Mouse (Mus musculus) heart, embryonic 13.5 days (tissue): ENCODE results near the gene Gtf2a2. TPM values are rescaled to one million over a fixed set of nuclear protein-coding genes. Genes with fewer than 3 reads are reported as not detected.

ENCODE experiments used
- ATAC-seq: fragments of 200-750 bp; cut with Nextera tagmentation; 2 replicates; pipeline ENCODE4 v1.8.0; 2017; ENCODE audit warnings: moderate TSS enrichment; ENCODE audit not compliant: insufficient number of reproducible peaks, low FRiP score, low TSS enrichment; ENCODE audit errors: extremely low read depth
- H3K27ac ChIP-seq: fragments of 300-500 bp; sonication (generic); replicated peaks from 2 replicates; pipeline ENCODE4 v1.5.1; 2015; ENCODE audit warnings: moderate library complexity, mild to moderate bottlenecking, inconsistent platforms
- H3K27me3 ChIP-seq: fragments of 300-500 bp; sonication (generic); replicated peaks from 2 replicates; pipeline ENCODE4 v1.6.1; 2015; ENCODE audit warnings: mild to moderate bottlenecking, inconsistent platforms
- H3K36me3 ChIP-seq: fragments of 300-500 bp; sonication (generic); 2 replicates; pipeline ENCODE4 v1.6.1; 2015; ENCODE audit warnings: mild to moderate bottlenecking, inconsistent platforms
- H3K4me1 ChIP-seq: fragments of 300-500 bp; sonication (generic); 2 replicates; pipeline ENCODE4 v1.6.1; 2015; ENCODE audit warnings: inconsistent platforms
- H3K4me2 ChIP-seq: fragments of 300-500 bp; sonication (generic); 2 replicates; pipeline ENCODE4 v1.6.1; 2015; ENCODE audit warnings: inconsistent platforms, mild to moderate bottlenecking, moderate library complexity
- H3K4me3 ChIP-seq: fragments of 300-500 bp; sonication (generic); 2 replicates; pipeline ENCODE4 v1.5.1; 2015; ENCODE audit warnings: moderate library complexity, mild to moderate bottlenecking, inconsistent platforms
- H3K9ac ChIP-seq: fragments of 300-500 bp; sonication (generic); 2 replicates; pipeline ENCODE4 v1.6.1; 2015; ENCODE audit warnings: inconsistent platforms, mild to moderate bottlenecking, moderate library complexity
- H3K9me3 ChIP-seq: fragments of 300-500 bp; sonication (generic); 2 replicates; pipeline ENCODE4 v1.6.1; 2016; ENCODE audit warnings: inconsistent platforms
- WGBS: fragments of 180-500 bp; shearing (Covaris S2); methylation state at CpG from one replicate; pipeline ENCODE4 v1.1.7; 2015; ENCODE audit warnings: mixed read lengths; 5-methylcytosine and 5-hydroxymethylcytosine counted together
- polyA plus RNA-seq: library from polyadenylated mRNA; unstranded; fragments of >200 nt; fragmentation: Nextera tagmentation; extraction: Ambion mirVana; gene quantifications from 2 replicates; pipeline ENCODE4 v1.2.1, GENCODE M21; 2015

Gtf2a2 gene
- polyA plus RNA-seq, result 150 and 170 TPM in 2 replicates

- ATAC-seq, result peak; percentile 96
- H3K4me1 ChIP-seq, result peaks cover 22% of the 10 kb centered on the region
- WGBS, result under 1% methylated on average over 57 of the region's 57 CpGs
- peak within 1 kb of the TSS; percentile 92 for H3K9ac ChIP-seq
- peak within 1 kb of the TSS; percentile 83 for H3K4me2 ChIP-seq
- H3K9me3 ChIP-seq, result no peaks in the 10 kb centered on the region
- H3K27me3 ChIP-seq, result no peaks in the 10 kb centered on the region
- H3K4me3 ChIP-seq, result peak within 1 kb of the TSS; percentile 83
- peaks cover 42% of the 10 kb centered on the region for H3K36me3 ChIP-seq
- peak within 1 kb of the TSS; percentile 92 for H3K27ac ChIP-seq
These were observed at the start of gene Gtf2a2 for GRCm38 (mm10) chr9:70012408-70012901. Gene Gtf2a2 (plus strand): TSS chr9:70012550.

GRCm38 (mm10) chr9:69964370-69964769 lies 48.0 kb upstream of the Gtf2a2 start:
- Histone ChIP-seq H3K9me3 (peaks cover 5% of the 10 kb centered on the region; the same call in 1 of the 2 replicates), H3K27me3 (no peaks in the 10 kb centered on the region), H3K36me3 (no peaks in the 10 kb centered on the region), H3K4me2 (no peak overlapping the region), H3K4me3 (no peak overlapping the region), H3K9ac (no peak overlapping the region), H3K27ac (0 out of 2 replicates have a peak overlapping the region, but pooled peaks have one; percentile 24), H3K4me1 (peaks cover 9% of the 10 kb centered on the region; the same call in 1 of the 2 replicates)
- WGBS, result 41% methylated on average over 3 of the region's 3 CpGs
- no peak for ATAC-seq

- no peak overlapping the region for H3K4me3 ChIP-seq
- H3K4me2 ChIP-seq, result no peak overlapping the region
- H3K27ac ChIP-seq, result no peak overlapping the region
- peaks cover 13% of the 10 kb centered on the region for H3K4me1 ChIP-seq
- ATAC-seq, result no peak
- H3K27me3 ChIP-seq, result no peaks in the 10 kb centered on the region
- no peak overlapping the region for H3K9ac ChIP-seq
- no peaks in the 10 kb centered on the region for H3K36me3 ChIP-seq
- WGBS, result 68% methylated on average over 1 of the region's 1 CpGs
- no peaks in the 10 kb centered on the region for H3K9me3 ChIP-seq
These were observed 26.8 kb upstream of the Gtf2a2 start for GRCm38 (mm10) chr9:69985526-69985925.

DNA sequence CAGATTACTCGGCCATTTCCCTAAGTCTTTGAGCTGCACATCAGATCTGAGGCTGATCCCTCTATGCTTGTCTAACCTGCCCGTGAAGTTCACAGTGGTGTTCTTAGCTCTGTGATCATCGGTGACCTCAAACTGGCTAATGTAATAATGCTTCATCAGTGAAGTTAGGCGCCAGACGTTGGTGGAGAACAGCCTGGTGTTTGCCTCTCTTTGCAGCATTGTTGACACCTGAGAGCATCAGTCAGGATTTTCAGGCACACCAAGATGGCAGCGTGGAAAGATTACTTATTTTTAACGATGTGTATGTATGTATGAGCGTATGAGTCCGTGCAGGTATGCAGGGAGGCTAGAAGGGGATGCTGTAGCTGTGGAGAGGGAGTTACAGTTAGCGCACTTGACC lies 26.3 kb upstream of the Gtf2a2 start:
- Histone ChIP-seq H3K9me3 (no peaks in the 10 kb centered on the region), H3K27ac (no peak overlapping the region), H3K4me2 (no peak overlapping the region), H3K27me3 (no peaks in the 10 kb centered on the region), H3K4me1 (peaks cover 18% of the 10 kb centered on the region), H3K36me3 (no peaks in the 10 kb centered on the region), H3K4me3 (no peak overlapping the region), H3K9ac (no peak overlapping the region)
- 77% methylated on average over 10 of the region's 10 CpGs for WGBS
- no peak for ATAC-seq

- H3K4me2 ChIP-seq, result no peak overlapping the region
- no peaks in the 10 kb centered on the region for H3K36me3 ChIP-seq
- no peak overlapping the region for H3K27ac ChIP-seq
- H3K4me1 ChIP-seq, result peaks cover 23% of the 10 kb centered on the region
- 73% methylated on average over 5 of the region's 5 CpGs for WGBS
- no peaks in the 10 kb centered on the region for H3K27me3 ChIP-seq
- H3K9ac ChIP-seq, result no peak overlapping the region
- no peak overlapping the region for H3K4me3 ChIP-seq
- H3K9me3 ChIP-seq, result no peaks in the 10 kb centered on the region
- no peak for ATAC-seq
These were observed 25.8 kb upstream of the Gtf2a2 start for GRCm38 (mm10) chr9:69986571-69986970.

DNA sequence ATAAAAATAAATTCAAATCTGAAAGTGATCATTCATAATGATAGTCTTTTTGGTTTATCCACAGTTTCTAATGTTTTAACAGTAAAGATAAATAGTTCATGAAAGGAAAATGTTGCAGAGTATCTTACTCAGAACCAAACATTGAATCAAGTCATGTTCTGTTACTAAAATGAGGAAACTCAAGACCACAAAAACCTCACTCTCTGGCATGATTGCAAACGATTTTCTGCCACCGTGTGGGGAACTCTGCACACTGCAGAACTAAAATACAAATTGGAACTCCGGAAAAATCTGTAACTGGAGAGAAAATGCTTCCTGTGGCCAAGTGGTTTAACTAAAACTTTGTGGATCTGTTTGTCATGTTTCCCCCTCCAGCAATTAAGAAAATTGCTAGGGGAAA lies 24.8 kb upstream of the Gtf2a2 start:
- 0% methylated on average over 3 of the region's 3 CpGs for WGBS
- Histone ChIP-seq H3K9me3 (no peaks in the 10 kb centered on the region), H3K4me2 (no peak overlapping the region)

DNA sequence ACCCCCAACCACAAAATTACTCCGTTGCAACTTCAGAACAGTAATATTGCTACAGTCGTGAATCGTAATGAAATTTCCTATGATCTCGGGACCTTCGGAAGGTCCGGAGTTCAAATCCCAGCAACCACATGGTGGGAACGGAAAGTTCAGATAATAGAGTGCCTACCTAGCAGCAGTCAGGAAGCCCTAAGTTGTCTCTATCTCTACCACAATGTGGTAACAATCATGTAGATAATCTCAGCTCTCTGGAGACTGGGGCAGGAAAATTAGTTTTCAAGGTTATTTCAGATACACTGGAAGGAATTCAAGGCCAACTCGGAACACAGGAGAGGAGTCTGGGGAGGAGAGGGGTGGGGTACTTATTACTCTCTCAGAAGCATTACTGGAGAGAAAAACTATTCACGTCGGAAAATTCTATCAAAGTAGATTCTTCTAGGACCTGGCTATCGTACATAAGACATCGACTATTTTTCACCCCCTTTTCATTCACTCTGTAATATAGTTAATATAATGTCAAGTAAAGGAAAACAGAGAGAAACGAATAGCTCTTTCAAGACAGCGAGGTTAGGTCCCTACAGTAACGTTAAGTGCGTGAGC lies 23.5 kb upstream of the Gtf2a2 start:
- no peak for ATAC-seq
- H3K4me2 ChIP-seq, result peak overlapping the region; percentile 85
- WGBS, result 27% methylated on average over 16 of the region's 16 CpGs

More for the DNA sequence above, 24.8 kb upstream of the Gtf2a2 start:
- H3K27ac ChIP-seq, result no peak overlapping the region
- peaks cover 3% of the 10 kb centered on the region; the same call in 1 of the 2 replicates for H3K36me3 ChIP-seq
- no peaks in the 10 kb centered on the region for H3K27me3 ChIP-seq
- no peak overlapping the region for H3K9ac ChIP-seq
- H3K4me1 ChIP-seq, result peaks cover 33% of the 10 kb centered on the region
- ATAC-seq, result no peak
- no peak overlapping the region for H3K4me3 ChIP-seq

DNA sequence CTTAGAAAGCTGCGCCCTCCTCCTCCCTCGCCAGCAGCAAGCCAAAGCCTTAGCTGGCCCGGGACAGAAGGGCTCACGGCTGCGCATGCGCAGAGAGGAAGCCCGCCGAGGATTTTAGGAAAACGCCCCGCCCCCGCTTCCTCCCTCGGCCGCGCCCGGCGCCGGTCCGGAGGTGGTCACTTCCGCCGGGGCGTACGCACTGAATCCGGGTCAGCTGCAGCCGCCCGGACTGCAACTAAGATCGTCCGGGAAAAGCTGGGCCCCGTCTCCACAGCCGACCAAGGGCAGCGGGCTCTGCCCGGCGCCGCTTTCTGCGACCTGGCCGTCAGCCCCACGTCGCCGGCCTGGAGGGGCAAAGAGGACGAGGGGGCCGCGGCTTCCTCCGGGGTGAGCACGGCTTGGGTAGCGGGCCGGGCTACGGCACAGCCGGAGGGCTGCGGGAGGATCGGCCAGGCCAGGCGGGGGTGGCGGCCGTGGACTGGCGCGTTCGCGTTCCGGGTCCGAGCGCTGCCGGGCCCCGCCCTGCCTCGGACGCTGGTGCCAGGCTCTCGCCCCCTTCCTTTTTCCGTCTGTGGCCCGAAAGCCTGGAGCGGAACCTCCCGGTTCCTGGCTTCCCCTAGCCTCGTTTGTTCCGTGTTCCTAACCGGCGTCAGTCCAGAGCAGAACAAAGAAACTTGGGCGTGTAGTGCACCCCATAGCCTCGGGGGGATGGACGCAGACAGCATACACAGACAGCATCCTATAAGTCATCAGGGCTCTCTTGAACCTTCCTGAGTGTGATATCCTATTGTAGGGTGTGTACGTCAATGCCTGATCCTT lies 22.8 kb upstream of the Gtf2a2 start, which contains the start of gene Bnip2:
Bnip2 (plus strand) TSS at position 164 of the 819 bp plus-strand sequence.
- peak within 1 kb of the TSS; percentile 99 for H3K27ac ChIP-seq

More for the DNA sequence above, 23.5 kb upstream of the Gtf2a2 start:
- H3K36me3 ChIP-seq, result peaks cover 3% of the 10 kb centered on the region; the same call in 1 of the 2 replicates
- peaks cover 45% of the 10 kb centered on the region for H3K4me1 ChIP-seq
- peak overlapping the region; percentile 99 for H3K4me3 ChIP-seq
- no peaks in the 10 kb centered on the region for H3K27me3 ChIP-seq
- H3K27ac ChIP-seq, result peak overlapping the region; percentile 99
- H3K9ac ChIP-seq, result peak overlapping the region; percentile 100
- no peaks in the 10 kb centered on the region for H3K9me3 ChIP-seq

GRCm38 (mm10) chr9:69990346-69990745 lies 22.0 kb upstream of the Gtf2a2 start:
- H3K9ac ChIP-seq, result peak overlapping the region; percentile 100
- WGBS, result 13% methylated on average over 5 of the region's 5 CpGs
- peak overlapping the region; percentile 99 for H3K4me3 ChIP-seq
- no peak for ATAC-seq
- no peaks in the 10 kb centered on the region for H3K9me3 ChIP-seq
- peak overlapping the region; percentile 85 for H3K4me2 ChIP-seq
- H3K4me1 ChIP-seq, result peaks cover 56% of the 10 kb centered on the region
- no peaks in the 10 kb centered on the region for H3K27me3 ChIP-seq
- H3K36me3 ChIP-seq, result peaks cover 11% of the 10 kb centered on the region
- peak overlapping the region; percentile 99 for H3K27ac ChIP-seq

More for the DNA sequence above, 22.8 kb upstream of the Gtf2a2 start, which contains the start of gene Bnip2:
- H3K4me1 ChIP-seq, result peaks cover 51% of the 10 kb centered on the region
- under 1% methylated on average over 76 of the region's 76 CpGs for WGBS
- H3K4me2 ChIP-seq, result peak within 1 kb of the TSS; percentile 85
- peak within 1 kb of the TSS; percentile 100 for H3K9ac ChIP-seq
- H3K27me3 ChIP-seq, result no peaks in the 10 kb centered on the region
- H3K9me3 ChIP-seq, result no peaks in the 10 kb centered on the region
- ATAC-seq, result peak; percentile 89
- peak within 1 kb of the TSS; percentile 99 for H3K4me3 ChIP-seq
- peaks cover 3% of the 10 kb centered on the region; the same call in 1 of the 2 replicates for H3K36me3 ChIP-seq

- H3K9me3 ChIP-seq, result no peaks in the 10 kb centered on the region
- no peaks in the 10 kb centered on the region for H3K27me3 ChIP-seq
- no peak for ATAC-seq
- H3K4me1 ChIP-seq, result peaks cover 54% of the 10 kb centered on the region
- peaks cover 33% of the 10 kb centered on the region for H3K36me3 ChIP-seq
- no peak overlapping the region for H3K4me3 ChIP-seq
- H3K4me2 ChIP-seq, result peak overlapping the region; percentile 85
- WGBS, result 44% methylated on average over 5 of the region's 5 CpGs
- 0 out of 2 replicates have a peak overlapping the region, but pooled peaks have one; percentile 8 for H3K9ac ChIP-seq
- peak overlapping the region; percentile 84 for H3K27ac ChIP-seq
These were observed 19.5 kb upstream of the Gtf2a2 start for GRCm38 (mm10) chr9:69992841-69993277.

GRCm38 (mm10) chr9:69993479-69993878 lies 18.9 kb upstream of the Gtf2a2 start:
- no peak overlapping the region for H3K4me3 ChIP-seq
- H3K27ac ChIP-seq, result peak overlapping the region; percentile 84
- peaks cover 51% of the 10 kb centered on the region for H3K4me1 ChIP-seq
- H3K27me3 ChIP-seq, result no peaks in the 10 kb centered on the region
- no peaks in the 10 kb centered on the region for H3K9me3 ChIP-seq
- no peak overlapping the region for H3K9ac ChIP-seq
- no peak for ATAC-seq
- WGBS, result 52% methylated on average over 1 of the region's 1 CpGs
- H3K4me2 ChIP-seq, result peak overlapping the region; percentile 85
- H3K36me3 ChIP-seq, result peaks cover 39% of the 10 kb centered on the region
